Mouse (Mus musculus) intestine, embryonic 15.5 days (tissue): ENCODE measurements around the gene Sdhaf4. TPM values are rescaled to one million over a fixed set of nuclear protein-coding genes. Genes with fewer than 3 reads are reported as not detected.
A peak's percentile ranks its signal among the peaks of the same experiment; 100 is the strongest.

Experiments used
- ATAC-seq: fragments of 200-750 bp; cut with Nextera tagmentation; 2 replicates; pipeline ENCODE4 v1.8.0; 2017; ENCODE audit warnings: moderate TSS enrichment, moderate library complexity
- H3K27ac ChIP-seq: fragments of 300-500 bp; sonication (generic); 2 replicates; pipeline ENCODE4 v1.5.1; 2015; ENCODE audit warnings: mild to moderate bottlenecking, inconsistent platforms
- H3K27me3 ChIP-seq: fragments of 300-500 bp; sonication (generic); replicated peaks from 2 replicates; pipeline ENCODE4 v1.6.1; 2015; ENCODE audit warnings: inconsistent platforms
- H3K36me3 ChIP-seq: fragments of 300-500 bp; sonication (generic); 2 replicates; pipeline ENCODE4 v1.6.1; 2015; ENCODE audit warnings: inconsistent platforms
- H3K4me1 ChIP-seq: fragments of 300-500 bp; sonication (generic); replicated peaks from 2 replicates; pipeline ENCODE4 v1.6.1; 2015; ENCODE audit warnings: inconsistent platforms
- H3K4me2 ChIP-seq: fragments of 300-500 bp; sonication (generic); replicated peaks from 2 replicates; pipeline ENCODE4 v1.6.1; 2015; ENCODE audit warnings: mild to moderate bottlenecking, inconsistent platforms
- H3K4me3 ChIP-seq: fragments of 300-500 bp; sonication (generic); replicated peaks from 2 replicates; pipeline ENCODE4 v1.5.1; 2015; ENCODE audit warnings: inconsistent platforms
- H3K9ac ChIP-seq: fragments of 300-500 bp; sonication (generic); 2 replicates; pipeline ENCODE4 v1.6.1; 2015; ENCODE audit warnings: inconsistent platforms
- H3K9me3 ChIP-seq: fragments of 300-500 bp; sonication (generic); 2 replicates; pipeline ENCODE4 v1.6.1; 2016; ENCODE audit warnings: inconsistent platforms
- WGBS: fragments of 180-500 bp; shearing (Covaris S2); methylation state at CpG from one replicate; pipeline ENCODE4 v1.1.7; 2015; 5-methylcytosine and 5-hydroxymethylcytosine counted together
- polyA plus RNA-seq: library from polyadenylated mRNA; unstranded; fragments of >200 nt; fragmentation: Nextera tagmentation; extraction: Ambion mirVana; gene quantifications from 2 replicates; pipeline ENCODE4 v1.2.1, GENCODE M21; 2015

Gene Sdhaf4
- 62.1 and 75.7 TPM in 2 replicates for polyA plus RNA-seq

GRCm38 (mm10) chr1:24005070-24005804 is at the start of gene Sdhaf4:
Gene Sdhaf4, minus strand, starts transcription at chr1:24005656.
- H3K4me2 ChIP-seq: peak within 1 kb of the TSS; percentile 57
- H3K9ac ChIP-seq: peak within 1 kb of the TSS; percentile 75
- H3K4me1 ChIP-seq: no peaks in the 10 kb centered on the region
- H3K9me3 ChIP-seq: no peaks in the 10 kb centered on the region
- peak; percentile 98 for ATAC-seq
- H3K27ac ChIP-seq: peak within 1 kb of the TSS; percentile 76
- H3K4me3 ChIP-seq: peak within 1 kb of the TSS; percentile 61
- 1% methylated on average over 47 of the region's 47 CpGs for WGBS
- H3K36me3 ChIP-seq: 0 out of 2 replicates have a peak, but pooled peaks cover 3% of the 10 kb centered on the region
- no peaks in the 10 kb centered on the region for H3K27me3 ChIP-seq

GRCm38 (mm10) chr1:24046730-24047510 is 41.5 kb upstream of the Sdhaf4 start:
- no peak overlapping the region for H3K4me2 ChIP-seq
- H3K27ac ChIP-seq: no peak overlapping the region
- 80% methylated on average over 6 of the region's 6 CpGs for WGBS
- H3K9me3 ChIP-seq: no peaks in the 10 kb centered on the region
- H3K9ac ChIP-seq: no peak overlapping the region
- H3K4me3 ChIP-seq: no peak overlapping the region
- no peaks in the 10 kb centered on the region for H3K27me3 ChIP-seq
- 0 out of 2 replicates have a peak, but pooled peaks cover 7% of the 10 kb centered on the region for H3K36me3 ChIP-seq
- ATAC-seq: no peak
- no peaks in the 10 kb centered on the region for H3K4me1 ChIP-seq

GRCm38 (mm10) chr1:24045627-24046026 is 40.2 kb upstream of the Sdhaf4 start:
- no peak for ATAC-seq
- 78% methylated on average over 5 of the region's 5 CpGs for WGBS
- H3K4me3 ChIP-seq: no peak overlapping the region
- H3K4me2 ChIP-seq: no peak overlapping the region
- no peaks in the 10 kb centered on the region for H3K4me1 ChIP-seq
- no peaks in the 10 kb centered on the region for H3K27me3 ChIP-seq
- no peaks in the 10 kb centered on the region for H3K9me3 ChIP-seq
- no peak overlapping the region for H3K9ac ChIP-seq
- 0 out of 2 replicates have a peak, but pooled peaks cover 3% of the 10 kb centered on the region for H3K36me3 ChIP-seq
- no peak overlapping the region for H3K27ac ChIP-seq

- Histone ChIP-seq H3K36me3 (0 out of 2 replicates have a peak, but pooled peaks cover 3% of the 10 kb centered on the region), H3K4me2 (no peak overlapping the region), H3K4me3 (no peak overlapping the region), H3K27me3 (no peaks in the 10 kb centered on the region), H3K9ac (no peak overlapping the region), H3K27ac (no peak overlapping the region), H3K4me1 (no peaks in the 10 kb centered on the region), H3K9me3 (no peaks in the 10 kb centered on the region)
- no peak for ATAC-seq
- 80% methylated on average over 5 of the region's 5 CpGs for WGBS
These were observed 37.6 kb upstream of the Sdhaf4 start for GRCm38 (mm10) chr1:24043007-24043406.

GRCm38 (mm10) chr1:24033759-24034423 is 28.4 kb upstream of the Sdhaf4 start:
- Histone ChIP-seq H3K4me2 (no peak overlapping the region), H3K9me3 (no peaks in the 10 kb centered on the region), H3K27me3 (no peaks in the 10 kb centered on the region), H3K9ac (no peak overlapping the region), H3K27ac (no peak overlapping the region), H3K4me3 (no peak overlapping the region), H3K4me1 (no peaks in the 10 kb centered on the region), H3K36me3 (peaks cover 4% of the 10 kb centered on the region; the same call in 1 of the 2 replicates)
- WGBS: 74% methylated on average over 2 of the region's 2 CpGs
- ATAC-seq: peak; percentile 36; the same call in 1 of the 2 replicates

GRCm38 (mm10) chr1:24010821-24011220 is 5.4 kb upstream of the Sdhaf4 start:
- Histone ChIP-seq H3K9ac (no peak overlapping the region), H3K27ac (no peak overlapping the region), H3K36me3 (0 out of 2 replicates have a peak, but pooled peaks cover 3% of the 10 kb centered on the region), H3K4me3 (no peak overlapping the region), H3K9me3 (no peaks in the 10 kb centered on the region), H3K27me3 (no peaks in the 10 kb centered on the region), H3K4me1 (no peaks in the 10 kb centered on the region), H3K4me2 (no peak overlapping the region)
- no peak for ATAC-seq
- WGBS: 86% methylated on average over 6 of the region's 6 CpGs

- no peak overlapping the region for H3K4me2 ChIP-seq
- no peak overlapping the region for H3K27ac ChIP-seq
- 0 out of 2 replicates have a peak, but pooled peaks cover 3% of the 10 kb centered on the region for H3K36me3 ChIP-seq
- no peaks in the 10 kb centered on the region for H3K27me3 ChIP-seq
- H3K9ac ChIP-seq: no peak overlapping the region
- WGBS: 91% methylated on average over 6 of the region's 6 CpGs
- no peaks in the 10 kb centered on the region for H3K9me3 ChIP-seq
- H3K4me1 ChIP-seq: no peaks in the 10 kb centered on the region
- H3K4me3 ChIP-seq: no peak overlapping the region
- no peak for ATAC-seq
These were observed 4.6 kb upstream of the Sdhaf4 start for GRCm38 (mm10) chr1:24010016-24010415.

- H3K4me1 ChIP-seq: no peaks in the 10 kb centered on the region
- H3K27ac ChIP-seq: no peak overlapping the region
- no peaks in the 10 kb centered on the region for H3K9me3 ChIP-seq
- H3K9ac ChIP-seq: no peak overlapping the region
- ATAC-seq: no peak
- H3K27me3 ChIP-seq: no peaks in the 10 kb centered on the region
- no peak overlapping the region for H3K4me2 ChIP-seq
- H3K36me3 ChIP-seq: no peaks in the 10 kb centered on the region
- 83% methylated on average over 8 of the region's 8 CpGs for whole genome bisulfite sequencing
- no peak overlapping the region for H3K4me3 ChIP-seq
These were observed 2.2 kb upstream of the Sdhaf4 start for GRCm38 (mm10) chr1:24007621-24008020.

- H3K4me2 ChIP-seq: no peak overlapping the region
- no peaks in the 10 kb centered on the region for H3K4me1 ChIP-seq
- no peaks in the 10 kb centered on the region for H3K9me3 ChIP-seq
- H3K27me3 ChIP-seq: no peaks in the 10 kb centered on the region
- H3K9ac ChIP-seq: no peak overlapping the region
- WGBS: 94% methylated on average over 5 of the region's 5 CpGs
- no peak for ATAC-seq
- H3K27ac ChIP-seq: no peak overlapping the region
- H3K36me3 ChIP-seq: 0 out of 2 replicates have a peak, but pooled peaks cover 3% of the 10 kb centered on the region
- no peak overlapping the region for H3K4me3 ChIP-seq
These were observed 6.1 kb downstream of the Sdhaf4 start for GRCm38 (mm10) chr1:23999318-23999717.

- H3K4me2 ChIP-seq: no peak overlapping the region
- H3K4me1 ChIP-seq: no peaks in the 10 kb centered on the region
- no peak overlapping the region for H3K27ac ChIP-seq
- H3K27me3 ChIP-seq: no peaks in the 10 kb centered on the region
- H3K36me3 ChIP-seq: 0 out of 2 replicates have a peak, but pooled peaks cover 3% of the 10 kb centered on the region
- no peak overlapping the region for H3K9ac ChIP-seq
- ATAC-seq: no peak
- no peak overlapping the region for H3K4me3 ChIP-seq
- 95% methylated on average over 7 of the region's 7 CpGs for WGBS
- H3K9me3 ChIP-seq: no peaks in the 10 kb centered on the region
These were observed 6.6 kb downstream of the Sdhaf4 start for GRCm38 (mm10) chr1:23998866-23999265.

- ATAC-seq: no peak
- H3K4me2 ChIP-seq: no peak overlapping the region
- WGBS: 89% methylated on average over 7 of the region's 7 CpGs
- H3K4me3 ChIP-seq: no peak overlapping the region
- no peak overlapping the region for H3K27ac ChIP-seq
- H3K36me3 ChIP-seq: 0 out of 2 replicates have a peak, but pooled peaks cover 3% of the 10 kb centered on the region
- H3K27me3 ChIP-seq: no peaks in the 10 kb centered on the region
- no peaks in the 10 kb centered on the region for H3K9me3 ChIP-seq
- H3K4me1 ChIP-seq: no peaks in the 10 kb centered on the region
- no peak overlapping the region for H3K9ac ChIP-seq
These were observed 7.2 kb downstream of the Sdhaf4 start for GRCm38 (mm10) chr1:23998120-23998810.
